Mouse (Mus musculus) kidney, adult 2 months (tissue): ENCODE results near the gene Ebf1.

Experiments used
- CTCF ChIP-seq: fragments of 200-500 bp; conservative IDR thresholded peaks from 2 replicates; pipeline ENCODE4 v1.5.1; 2011; ENCODE audit warnings: low read depth, mild to moderate bottlenecking, control low read depth, low read length, moderate library complexity, mixed read lengths; ENCODE audit not compliant: insufficient read depth, insufficient read length
- POLR2A ChIP-seq: fragments of 200-500 bp; IDR thresholded peaks from one replicate; pipeline ENCODE4 v1.6.1; 2011; ENCODE audit warnings: low read depth, low read length, control low read depth

DNA sequence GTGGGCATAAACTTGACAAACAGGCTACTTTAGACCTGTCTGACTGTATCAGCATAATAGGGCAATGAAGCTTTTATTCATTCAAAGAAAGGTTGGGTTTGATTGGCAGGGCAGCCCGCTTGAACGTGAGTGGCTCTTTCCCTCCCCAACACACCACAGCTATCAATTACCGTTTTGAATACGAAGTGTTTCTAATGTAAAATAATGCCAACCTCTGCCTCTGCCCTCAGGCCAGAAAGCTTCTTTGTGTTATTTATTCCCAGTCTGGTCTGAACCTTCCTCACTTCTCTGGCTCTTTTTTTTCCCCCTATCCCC, 215.8 kb downstream of the Ebf1 start:
- TF ChIP-seq POLR2A (no peak), CTCF (no peak)
